Mouse (Mus musculus) frontal cortex, postnatal 10 days (tissue): Measurements from ENCODE around the gene Cbwd1.
A peak's percentile ranks its signal among the peaks of the same experiment; 100 is the strongest.
"Not testable (repeated sequence)": the region's sequence is repeated elsewhere in the genome, so short reads cannot be mapped to it uniquely, and the experiment has no call there.

Experiments used
- DNase-seq, 2 experiments: peaks; one replicate each; pipeline ENCODE4 v3.0.0; 2022; ENCODE audit warnings: low spot score in 2 of 2, mixed read lengths in 1 of 2

Gene Cbwd1

DNA sequence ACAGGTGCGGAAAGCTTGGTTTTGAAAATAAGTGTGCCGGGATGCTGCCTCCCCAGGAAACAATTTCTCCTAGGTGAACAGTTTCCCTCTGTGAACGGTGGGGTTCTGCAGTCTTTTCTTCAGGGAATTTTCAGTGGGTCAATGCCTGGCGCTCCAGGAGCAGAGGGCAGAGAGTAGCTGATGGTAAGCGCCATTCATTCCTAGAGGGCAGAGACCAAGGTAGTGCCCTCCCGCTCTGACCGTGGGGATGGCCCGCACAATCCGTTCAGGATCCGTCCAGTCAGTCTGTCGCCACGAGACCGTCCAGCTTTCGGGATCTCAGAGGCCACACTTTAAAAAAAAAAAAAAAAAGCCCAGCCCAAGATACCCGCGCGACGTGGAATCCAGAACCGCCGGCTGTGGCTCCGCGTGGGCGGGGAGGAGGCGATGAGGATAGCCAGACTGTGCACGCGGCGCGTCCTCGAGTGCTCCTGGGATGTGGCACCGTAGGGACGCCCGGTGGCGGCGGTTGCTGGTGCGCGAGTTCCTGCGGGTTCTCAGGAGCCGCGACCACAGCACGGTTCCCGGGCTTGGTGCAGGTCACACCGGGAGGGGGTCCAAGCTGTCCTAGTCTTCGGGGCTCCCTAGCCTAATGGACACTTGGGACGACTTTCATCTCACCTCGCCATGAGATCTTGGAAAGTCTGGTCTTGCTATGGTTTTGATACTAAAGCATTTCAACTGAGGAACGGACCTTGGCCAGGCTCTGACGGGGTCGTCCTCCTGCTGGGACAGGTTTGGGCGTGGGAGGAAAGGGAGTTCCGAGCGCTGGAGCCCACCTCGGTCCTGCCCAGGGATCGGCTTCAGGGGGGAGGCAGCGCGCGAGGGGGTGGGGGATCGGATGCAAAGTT lies 64.2 kb downstream of the Cbwd1 start:
- DNase-seq = no peak

DNA sequence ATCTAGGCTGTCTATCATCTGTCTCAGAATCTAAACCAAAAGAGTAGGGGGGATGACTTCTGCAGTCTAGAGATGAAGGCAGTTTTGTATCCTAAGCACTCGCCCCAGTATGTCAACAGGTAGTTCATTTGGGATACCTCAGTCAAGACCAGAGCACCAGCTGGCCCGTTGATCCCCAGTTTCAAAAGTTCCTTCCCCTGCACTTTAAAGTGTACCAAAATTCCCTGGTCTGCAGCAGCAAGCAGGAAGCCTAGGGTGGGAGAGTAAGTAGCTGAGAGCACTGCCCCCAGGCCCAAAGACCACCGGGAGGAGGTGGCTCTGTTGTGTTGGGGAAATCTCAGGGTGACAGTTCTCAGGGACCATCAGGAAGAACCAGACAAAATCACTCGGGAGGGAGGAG lies 64.9 kb downstream of the Cbwd1 start:
- no peak for DNase-seq

DNA sequence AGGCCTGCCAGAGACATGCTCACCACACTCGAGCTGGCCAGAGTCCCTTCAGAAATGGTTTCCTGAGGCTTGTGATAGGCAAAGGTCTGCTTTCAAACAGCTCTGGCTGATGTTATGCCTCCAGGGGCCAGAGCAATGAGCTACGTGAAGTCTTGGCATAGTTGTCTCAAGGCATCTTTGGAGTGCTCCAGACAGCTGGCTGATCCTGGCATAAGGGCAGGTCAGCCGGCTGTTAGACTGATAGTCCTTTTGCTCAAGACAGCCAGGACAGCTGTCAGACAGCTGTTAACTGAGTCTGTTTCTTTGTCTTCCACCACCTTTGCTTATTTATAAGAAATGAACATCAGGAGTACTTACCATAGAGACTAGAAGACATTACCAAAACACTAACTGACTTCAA lies 74.5 kb downstream of the Cbwd1 start:
- DNase-seq = no peak

DNA sequence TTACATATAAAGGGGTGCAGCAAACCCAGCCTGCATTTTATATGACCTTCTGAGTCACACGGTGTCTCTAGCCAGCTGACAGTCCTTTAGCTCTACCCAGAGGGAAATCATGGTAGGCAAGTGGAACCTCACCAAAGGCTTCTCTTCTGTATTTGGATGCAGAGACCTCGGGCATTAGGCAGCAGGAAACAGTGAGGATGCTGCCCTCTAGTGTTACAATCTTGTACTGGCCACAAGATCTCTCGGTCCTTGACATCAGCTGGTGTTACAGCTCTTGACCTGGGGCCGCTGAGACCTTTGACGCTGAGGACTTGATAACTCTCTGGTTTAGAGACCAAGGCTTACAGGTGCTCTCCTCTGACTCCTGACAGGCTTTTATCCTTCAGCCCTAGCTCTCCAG lies 75.9 kb downstream of the Cbwd1 start:
- peak in 1 of 2 experiments; percentile 42 for DNase-seq

DNA sequence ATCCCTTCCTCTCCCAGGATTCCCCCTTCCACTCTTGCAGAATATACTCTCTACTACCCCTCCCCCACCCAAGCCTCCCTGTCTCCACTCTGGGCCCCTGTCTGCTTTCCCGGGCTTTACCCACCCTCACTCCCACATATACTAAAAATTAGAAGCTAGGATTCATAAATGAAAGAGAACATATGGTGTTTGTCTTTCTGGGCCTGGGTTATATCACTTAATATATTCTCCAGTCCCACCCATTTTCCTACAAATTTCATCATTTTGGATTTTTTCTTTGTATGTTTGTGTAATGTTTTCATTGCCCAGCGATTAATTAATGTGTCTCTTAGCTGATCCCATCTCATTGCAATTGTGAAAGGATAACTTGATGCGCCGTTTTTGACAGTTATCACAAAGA lies 80.2 kb downstream of the Cbwd1 start:
- no peak for DNase-seq

DNA sequence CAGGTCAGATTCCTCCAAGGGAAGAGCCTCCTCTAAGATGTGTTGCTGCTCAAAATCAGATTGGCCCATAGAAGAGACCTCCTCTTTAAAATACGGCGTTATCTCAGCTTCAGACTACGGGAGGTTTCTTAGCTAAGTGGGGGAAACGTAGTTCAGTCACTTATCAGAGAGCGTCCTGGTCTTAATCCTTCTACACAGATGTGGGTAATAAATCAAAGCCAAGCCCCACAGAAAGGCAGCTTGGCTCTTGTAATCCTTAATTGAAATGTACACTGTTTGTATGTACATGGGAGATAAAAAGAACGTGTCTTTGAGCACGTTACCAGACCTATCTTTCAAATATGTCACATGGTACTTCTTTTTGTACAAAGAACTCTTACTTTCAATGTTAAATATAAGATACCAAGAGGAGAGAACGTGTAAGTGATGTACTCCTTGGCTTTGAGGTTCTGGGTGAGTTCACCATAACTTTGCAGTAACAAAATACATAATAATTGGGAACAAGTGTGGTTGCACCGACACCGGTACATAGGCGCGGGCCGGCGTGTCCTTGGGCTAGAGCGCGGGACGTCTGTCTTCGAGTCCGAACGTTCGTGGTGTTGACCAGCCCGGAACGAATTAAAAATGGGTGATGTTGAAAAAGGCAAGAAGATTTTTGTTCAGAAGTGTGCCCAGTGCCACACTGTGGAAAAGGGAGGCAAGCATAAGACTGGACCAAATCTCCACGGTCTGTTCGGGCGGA lies 86.1 kb downstream of the Cbwd1 start, which contains the start of gene Gm10053:
Gm10053 (plus strand) TSS at position 558 of the 742 bp plus-strand sequence.
- DNase-seq = not testable (repeated sequence)

DNA sequence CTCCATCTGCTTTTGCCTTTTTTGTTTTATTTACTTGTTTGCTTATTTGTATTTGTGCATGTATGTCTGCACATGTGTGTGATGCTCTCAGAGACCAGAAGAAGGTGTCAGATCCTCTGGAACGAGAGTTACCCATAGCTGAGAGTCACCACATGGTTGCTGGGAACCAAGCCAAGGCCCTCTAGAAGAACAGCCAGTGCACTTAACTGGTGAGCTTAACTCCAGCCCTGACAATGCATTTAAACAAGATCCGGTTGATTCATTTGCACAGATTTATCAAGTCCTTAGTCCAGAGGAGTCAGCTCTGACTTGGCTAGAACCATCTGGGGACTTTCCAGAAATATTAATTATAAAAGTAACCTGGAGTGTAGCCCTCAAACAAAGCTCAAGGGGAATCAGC lies 87.5 kb downstream of the Cbwd1 start:
- no peak for DNase-seq

DNA sequence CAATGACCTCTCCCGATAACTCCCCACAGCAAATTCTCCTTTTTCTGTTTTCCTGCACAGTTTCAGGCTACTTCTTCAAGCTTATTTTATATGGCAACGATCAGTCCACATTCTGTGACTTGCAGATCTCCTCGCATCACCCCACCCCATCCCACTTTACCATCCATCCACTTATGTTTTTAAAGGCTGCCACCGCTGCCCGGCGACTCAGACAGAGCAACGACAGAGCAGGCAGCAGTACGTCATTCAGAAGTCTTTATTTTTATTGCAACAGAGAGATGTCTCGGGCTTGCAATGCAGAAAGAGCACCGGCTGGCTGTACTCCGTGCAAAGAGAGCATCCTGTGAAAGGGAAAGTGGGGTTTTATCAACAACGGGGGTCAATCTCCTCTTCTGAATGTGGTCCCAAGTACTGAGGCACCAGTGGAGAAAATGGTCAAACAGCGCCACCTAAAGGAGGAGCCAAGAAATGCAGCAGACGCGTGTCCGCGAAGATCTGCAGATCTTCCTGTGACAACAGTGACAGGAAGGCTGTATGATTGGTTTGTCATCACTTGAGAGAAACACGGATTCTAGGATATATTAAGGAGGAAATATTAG lies 90.3 kb downstream of the Cbwd1 start:
- peak in 1 of 2 experiments; percentile 59 for DNase-seq
